Mouse (Mus musculus): ENCODE data around the gene Ppp1r3a. TPM values are rescaled to one million over a fixed set of nuclear protein-coding genes. Genes with fewer than 3 reads are reported as not detected.
A peak's percentile ranks its signal among the peaks of the same experiment; 100 is the strongest.
"Not testable (repeated sequence)": the region's sequence is repeated elsewhere in the genome, so short reads cannot be mapped to it uniquely, and the experiment has no call there.

The Ppp1r3a gene
- total RNA-seq (2021) = 100 to 1,000 TPM; 175 to 229 TPM
- long read RNA-seq, experiment 1, full-length matches to known transcripts = 6 of 48 reads
- long read RNA-seq, experiment 1, partial matches to known transcripts = 2 of 48 reads
- long read RNA-seq, experiment 1, other reads (novel, unspliced or antisense) = 40 of 48 reads
- long read RNA-seq, experiment 2, full-length matches to known transcripts = 10 of 51 reads
- long read RNA-seq, experiment 2, partial matches to known transcripts = 0 of 51 reads
- long read RNA-seq, experiment 2, other reads (novel, unspliced or antisense) = 41 of 51 reads

- intact Hi-C loops (cut with DNase I) = loop anchor here (10.0 kb wide), 1 partner anchor 170 kb away; no protein-coding TSS in a partner anchor
- peak; percentile 4 to 17 for DNase-seq
These were observed at the start of gene Ppp1r3a for GRCm38 (mm10) chr6:14754901-14755591. Ppp1r3a (minus strand) TSS chr6:14755274.

- no peak for DNase-seq
- intact Hi-C loops (cut with DNase I) = no loop called here
These were observed 32.3 kb upstream of the Ppp1r3a start for GRCm38 (mm10) chr6:14787157-14787938.

DNA sequence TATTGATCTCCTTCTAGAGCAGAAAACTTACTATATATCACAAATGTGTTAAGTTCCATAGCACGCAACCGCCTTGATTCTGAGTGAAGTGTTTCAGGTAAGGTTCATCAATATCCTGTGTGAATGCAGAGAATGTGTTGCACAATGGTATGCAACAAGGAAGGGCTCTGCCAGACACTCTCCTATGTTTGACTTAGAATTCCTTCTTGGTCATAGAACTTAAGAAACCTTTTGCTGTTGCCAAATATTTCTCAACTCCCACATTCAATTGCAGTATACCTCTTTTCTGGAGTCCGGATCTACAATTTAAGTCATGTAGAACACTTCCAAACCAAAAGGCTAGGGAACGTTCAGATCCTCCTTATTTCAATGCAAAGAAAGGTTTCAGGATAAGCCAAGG, 22.8 kb upstream of the Ppp1r3a start:
- intact Hi-C loops (cut with DNase I) = no loop called here
- no peak for DNase-seq

- no peak for DNase-seq
- intact Hi-C loops (cut with DNase I) = no loop called here
These were observed 16.6 kb upstream of the Ppp1r3a start for GRCm38 (mm10) chr6:14771717-14772116.

DNA sequence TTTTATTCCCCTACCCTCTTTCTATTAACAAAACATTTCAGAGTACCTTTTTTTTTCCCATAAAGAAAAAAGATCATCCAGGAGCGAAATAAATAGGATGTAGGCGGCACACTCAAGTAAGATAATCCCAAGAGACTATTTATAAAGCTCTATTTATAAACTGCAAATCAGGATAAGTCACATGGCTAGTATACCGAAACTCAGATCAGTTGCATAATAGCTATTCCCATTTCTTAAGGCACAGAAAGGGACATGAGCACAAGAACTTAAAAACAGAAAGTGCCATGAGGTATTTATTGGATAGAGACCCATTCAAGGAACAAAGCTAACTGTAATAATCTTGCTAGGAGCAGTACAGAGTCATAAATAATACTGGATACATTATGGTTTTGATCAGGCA, 2.4 kb upstream of the Ppp1r3a start:
- intact Hi-C loops (cut with DNase I) = loop anchor here (10.0 kb wide), 1 partner anchor 173 kb away; no protein-coding TSS in a partner anchor
- no peak for DNase-seq

GRCm38 (mm10) chr6:14753512-14753911, 1.6 kb downstream of the Ppp1r3a start:
- no peak for DNase-seq
- intact Hi-C loops (cut with DNase I) = loop anchor here (10.0 kb wide), 1 partner anchor 169 kb away; no protein-coding TSS in a partner anchor

DNA sequence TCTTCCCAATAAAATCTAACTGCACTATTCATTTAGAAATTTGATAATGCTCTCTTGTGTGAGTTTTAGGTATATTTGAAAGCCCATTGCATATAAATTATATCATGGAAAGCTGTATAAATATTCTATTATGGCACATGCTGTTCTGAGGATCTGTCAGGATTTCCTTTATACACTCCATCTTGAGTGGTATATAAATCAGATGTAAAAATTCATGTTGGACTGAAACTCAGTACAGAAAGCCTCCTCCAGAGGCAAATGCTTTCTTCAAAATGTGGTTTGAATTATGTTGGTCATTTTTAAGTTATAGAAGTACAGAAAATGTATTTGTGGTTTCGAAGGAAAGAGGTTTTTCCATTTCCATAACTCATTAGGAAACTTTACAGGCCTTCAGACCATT, 2.9 kb downstream of the Ppp1r3a start:
- intact Hi-C loops (cut with DNase I) = loop anchor here (10.0 kb wide), 1 partner anchor 167 kb away; no protein-coding TSS in a partner anchor

DNA sequence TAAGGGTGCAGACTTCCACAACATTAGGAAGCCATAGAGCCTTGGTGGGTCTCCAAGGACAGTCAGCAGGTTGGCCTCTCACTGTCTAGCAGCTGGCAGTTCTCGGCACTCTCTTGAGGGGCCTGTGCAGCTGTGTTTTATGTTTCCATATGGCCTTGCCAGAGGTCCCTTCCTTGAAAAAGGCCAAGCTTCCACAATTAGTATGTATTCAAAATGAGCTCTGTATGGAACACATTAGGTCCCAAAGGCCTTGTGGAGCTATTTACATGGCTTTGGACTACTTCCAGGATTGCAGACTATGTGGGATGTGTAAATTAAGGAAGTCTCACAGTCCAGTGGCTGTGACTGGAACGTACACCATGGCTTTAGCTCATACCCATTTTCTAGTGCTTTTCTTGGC, 8.1 kb downstream of the Ppp1r3a start:
- DNase-seq = peak in 1 of 2 experiments; percentile 14
- intact Hi-C loops (cut with DNase I) = no loop called here

More for the DNA sequence above, 2.9 kb downstream of the Ppp1r3a start:
- no peak for DNase-seq

- intact Hi-C loops (cut with DNase I) = no loop called here
- no peak for DNase-seq
These were observed 19.1 kb downstream of the Ppp1r3a start for GRCm38 (mm10) chr6:14736017-14736416.

DNA sequence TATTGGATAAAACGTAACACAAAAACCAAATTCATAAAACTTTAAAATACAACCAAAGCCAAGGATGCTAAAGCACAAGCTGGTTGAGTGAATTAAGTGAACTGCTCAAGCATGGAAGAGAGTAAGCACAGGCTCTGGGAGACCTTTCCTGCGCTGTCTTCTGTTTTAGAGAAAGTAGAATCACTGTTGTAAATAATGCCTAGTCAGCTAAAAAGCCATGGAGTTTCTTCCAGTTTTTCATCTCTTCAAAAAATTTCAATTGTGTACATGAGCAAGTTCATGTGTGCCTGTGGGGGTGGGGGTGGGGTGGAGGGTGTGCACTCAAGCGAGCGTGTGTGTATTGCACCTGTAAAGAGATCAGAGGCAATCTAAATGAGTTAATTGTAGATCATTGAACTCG, 24.1 kb downstream of the Ppp1r3a start:
- intact Hi-C loops (cut with DNase I) = no loop called here
- no peak for DNase-seq

GRCm38 (mm10) chr6:14720772-14721414, 34.2 kb downstream of the Ppp1r3a start:
- intact Hi-C loops (cut with DNase I) = no loop called here
- DNase-seq = no peak

DNA sequence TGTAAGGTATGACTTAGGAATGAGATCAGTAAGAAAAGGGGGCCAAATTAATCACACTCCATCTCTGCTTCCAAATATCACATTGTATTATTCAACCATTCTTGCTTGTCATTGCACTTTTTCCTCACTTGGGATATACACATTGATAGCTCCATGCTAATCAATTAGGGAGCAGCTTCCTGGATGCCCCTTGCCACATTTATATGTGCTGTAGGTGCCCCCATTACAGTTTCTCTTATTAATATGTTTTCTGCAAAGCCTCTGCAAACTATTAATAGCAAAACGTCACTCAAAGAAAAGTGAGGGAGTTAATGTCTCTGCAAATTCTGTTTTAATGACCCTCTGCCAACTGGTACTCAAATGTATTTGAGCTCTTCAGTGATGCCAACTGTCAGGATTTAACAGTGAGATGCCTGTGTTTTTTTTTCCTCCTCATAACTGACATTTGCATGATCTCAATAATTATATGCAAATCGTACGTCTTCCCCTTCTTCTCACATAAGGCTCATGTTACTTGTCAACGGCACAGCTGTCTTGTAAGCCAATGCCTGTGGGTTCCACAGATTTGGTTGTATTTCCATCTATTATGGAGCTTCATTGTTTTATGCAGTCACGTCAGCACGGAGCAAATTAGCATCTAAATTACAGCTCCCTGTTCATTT, 34.8 kb downstream of the Ppp1r3a start:
- DNase-seq = no peak
- intact Hi-C loops (cut with DNase I) = no loop called here

DNA sequence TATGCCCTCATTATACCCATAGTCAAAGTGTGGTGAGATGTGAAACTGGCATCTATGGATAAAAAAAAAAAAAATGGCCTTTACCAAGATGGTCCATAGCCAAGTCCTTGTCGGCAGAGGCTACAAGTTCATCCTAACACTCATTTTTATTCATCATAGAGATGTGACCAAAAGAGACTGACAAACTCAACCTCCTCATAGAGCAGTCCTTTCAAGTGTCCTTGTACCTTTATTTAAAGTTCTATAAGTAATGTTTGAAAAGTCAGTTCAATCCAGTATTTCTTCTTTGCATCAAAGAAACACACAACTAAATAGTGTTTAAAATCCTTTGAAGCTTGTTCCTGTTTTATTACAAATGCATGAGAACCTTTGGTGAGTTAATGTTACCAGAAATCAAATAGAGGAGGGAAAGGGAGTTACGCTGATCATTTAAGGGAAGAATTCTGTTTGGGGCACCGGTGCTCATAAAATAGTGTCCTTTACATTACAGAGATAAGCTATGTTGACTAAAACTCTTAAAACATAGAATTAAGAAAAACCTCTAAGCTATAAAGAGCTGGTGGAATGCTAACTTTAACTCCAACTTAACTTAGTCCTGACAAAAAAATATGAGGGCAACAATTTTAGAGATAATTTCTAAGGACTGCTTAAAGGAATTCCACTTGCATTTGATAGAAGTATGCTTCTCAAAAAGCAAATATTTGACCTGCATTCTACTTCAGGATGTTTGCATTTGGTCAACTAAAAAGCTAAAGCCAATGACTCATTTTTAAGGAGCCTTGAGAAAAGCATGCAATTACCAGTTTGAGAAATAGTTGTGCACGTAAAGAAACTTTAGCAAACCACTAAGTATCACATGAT, 39.7 kb downstream of the Ppp1r3a start:
- DNase-seq = no peak
- intact Hi-C loops (cut with DNase I) = no loop called here

GRCm38 (mm10) chr6:14712146-14712545, 42.9 kb downstream of the Ppp1r3a start:
- intact Hi-C loops (cut with DNase I) = no loop called here
- DNase-seq = no peak

GRCm38 (mm10) chr6:14700030-14700429, 55.0 kb downstream of the Ppp1r3a start:
- DNase-seq = no peak
- intact Hi-C loops (cut with DNase I) = loop anchor here (10.0 kb wide), 1 partner anchor 105 kb away; no protein-coding TSS in a partner anchor

GRCm38 (mm10) chr6:14679231-14679887, 75.7 kb downstream of the Ppp1r3a start:
- intact Hi-C loops (cut with DNase I); DNase-seq: not testable (repeated sequence)

- intact Hi-C loops (cut with DNase I); DNase-seq: not testable (repeated sequence)
These were observed 86.1 kb downstream of the Ppp1r3a start for GRCm38 (mm10) chr6:14668966-14669365.

DNA sequence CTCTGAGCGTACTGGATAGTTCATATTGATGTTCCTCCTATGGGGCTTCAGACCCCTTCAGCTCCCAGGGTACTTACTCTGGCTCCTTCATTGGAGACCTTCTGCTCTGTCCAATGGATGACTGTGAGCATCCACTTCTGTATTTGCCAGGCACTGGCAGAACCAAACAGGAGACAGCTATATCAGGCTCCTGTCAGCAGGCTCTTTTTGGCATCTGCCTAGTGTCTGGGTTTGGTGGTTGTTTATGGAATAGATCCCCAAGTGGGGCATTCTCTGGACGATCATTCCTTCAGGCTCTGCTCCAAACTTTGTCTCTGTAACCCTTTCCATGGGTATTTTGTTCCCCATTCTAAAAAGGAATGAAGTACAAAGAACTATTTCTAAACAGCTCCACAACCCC, 87.4 kb downstream of the Ppp1r3a start:
- intact Hi-C loops (cut with DNase I); DNase-seq: not testable (repeated sequence)

Data from gastrocnemius, postnatal 36 days (tissue).